Mouse (Mus musculus) midbrain, embryonic 11.5 days (tissue): ENCODE measurements at regions not wholly inside any gene's neighbourhood (a gene's known extent, or its start where the extent isn't known, plus 50 kb on each side); places are given as distances from the start of the nearest gene placed in this dataset.

ENCODE experiments used
- ATAC-seq: fragments of 200-750 bp; cut with Nextera tagmentation; 2 replicates; pipeline ENCODE4 v1.8.0; 2017; ENCODE audit warnings: moderate TSS enrichment, moderate library complexity; ENCODE audit not compliant: low FRiP score
- DNase-seq: peaks from one replicate; pipeline ENCODE4 v3.0.0; 2015; ENCODE audit warnings: low spot score; ENCODE audit errors: missing footprints
- H3K27ac ChIP-seq: fragments of 300-500 bp; sonication (generic); 2 replicates; pipeline ENCODE4 v1.5.1; 2014; ENCODE audit warnings: low read depth, low read length
- H3K27me3 ChIP-seq: fragments of 300-500 bp; sonication (generic); 2 replicates; pipeline ENCODE4 v1.6.1; 2014; ENCODE audit warnings: mild to moderate bottlenecking, low read length, moderate library complexity, mixed read lengths; ENCODE audit not compliant: control insufficient read depth, insufficient read depth
- H3K36me3 ChIP-seq: fragments of 300-500 bp; sonication (generic); 2 replicates; pipeline ENCODE4 v1.6.1; 2014; ENCODE audit warnings: mild to moderate bottlenecking, low read length, moderate library complexity, mixed read lengths; ENCODE audit not compliant: control insufficient read depth, insufficient read depth
- H3K4me1 ChIP-seq: fragments of 300-500 bp; sonication (generic); 2 replicates; pipeline ENCODE4 v1.6.1; 2014; ENCODE audit warnings: low read length; ENCODE audit not compliant: control insufficient read depth, insufficient read depth
- H3K4me2 ChIP-seq: fragments of 300-500 bp; sonication (generic); 2 replicates; pipeline ENCODE4 v1.6.1; 2014; ENCODE audit warnings: mild to moderate bottlenecking, moderate library complexity
- H3K4me3 ChIP-seq: fragments of 300-500 bp; sonication (generic); 2 replicates; pipeline ENCODE4 v1.5.1; 2014; ENCODE audit warnings: low read depth, low read length
- H3K9ac ChIP-seq: fragments of 300-500 bp; sonication (generic); 2 replicates; pipeline ENCODE4 v1.6.1; 2014; ENCODE audit warnings: low read length
- H3K9me3 ChIP-seq: fragments of 300-500 bp; sonication (generic); 2 replicates; pipeline ENCODE4 v1.6.1; 2016; ENCODE audit warnings: low read length; ENCODE audit not compliant: control insufficient read depth
- WGBS: fragments of 180-500 bp; shearing (Covaris S2); extraction: QIAGEN DNeasy Blood & Tissue Kit; methylation state at CpG from one replicate; pipeline ENCODE4 v1.1.7; 2014; 5-methylcytosine and 5-hydroxymethylcytosine counted together

DNA sequence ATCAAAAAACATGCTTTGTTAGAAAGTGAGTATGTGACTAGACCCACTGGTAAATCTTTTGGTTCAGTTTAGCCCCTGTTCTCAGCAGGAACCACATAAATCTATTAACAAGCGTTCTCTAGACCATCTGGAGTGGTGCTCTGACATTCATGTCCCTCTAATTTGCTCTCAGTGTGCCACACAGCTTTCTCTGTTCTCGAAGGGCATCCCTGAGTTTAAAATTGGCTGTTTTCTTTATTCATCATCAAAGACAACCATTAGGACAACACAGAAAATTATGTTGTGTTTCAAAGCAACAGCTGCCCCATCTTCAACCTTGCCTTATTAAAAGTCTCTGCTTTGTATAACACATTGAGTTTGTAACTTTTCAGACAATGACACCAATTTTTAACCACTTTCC lies 1124.1 kb downstream of the Stim2 start:
- no peak overlapping the region for H3K4me2 ChIP-seq
- no peak overlapping the region for H3K27ac ChIP-seq
- no peak overlapping the region for H3K4me3 ChIP-seq
- no peaks in the 10 kb centered on the region for H3K4me1 ChIP-seq
- no peak for DNase-seq
- H3K27me3 ChIP-seq, result no peaks in the 10 kb centered on the region
- H3K36me3 ChIP-seq, result no peaks in the 10 kb centered on the region
- no peak overlapping the region for H3K9ac ChIP-seq
- no peaks in the 10 kb centered on the region for H3K9me3 ChIP-seq
- no peak for ATAC-seq
- WGBS, result 55% methylated on average over 2 of the region's 2 CpGs

DNA sequence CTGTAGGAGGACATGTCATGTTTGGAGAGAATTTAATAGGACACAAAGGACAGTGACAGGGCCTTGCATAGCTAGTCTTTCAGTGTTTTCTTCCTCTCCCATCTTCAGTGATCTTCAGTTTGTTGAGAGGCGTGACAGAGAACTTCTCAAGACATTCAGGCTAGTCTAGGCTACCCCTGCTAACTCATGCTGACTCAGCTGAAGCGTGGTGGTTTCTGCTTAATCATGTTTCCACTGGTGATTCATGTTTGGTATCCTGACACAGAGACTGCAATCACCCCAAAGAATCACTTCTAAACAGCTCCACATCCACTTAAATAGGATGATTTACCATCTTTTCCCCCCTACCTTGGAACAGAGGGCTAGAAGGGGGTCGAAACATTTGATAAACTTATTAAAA lies 1136.0 kb downstream of the Stim2 start:
- ATAC-seq (no peak), DNase-seq (no peak)
- H3K9me3 ChIP-seq, result no peaks in the 10 kb centered on the region
- no peaks in the 10 kb centered on the region for H3K4me1 ChIP-seq
- no peaks in the 10 kb centered on the region for H3K36me3 ChIP-seq
- H3K4me3 ChIP-seq, result no peak overlapping the region
- no peaks in the 10 kb centered on the region for H3K27me3 ChIP-seq
- no peak overlapping the region for H3K4me2 ChIP-seq
- WGBS, result 80% methylated on average over 3 of the region's 3 CpGs
- H3K27ac ChIP-seq, result no peak overlapping the region
- H3K9ac ChIP-seq, result no peak overlapping the region

DNA sequence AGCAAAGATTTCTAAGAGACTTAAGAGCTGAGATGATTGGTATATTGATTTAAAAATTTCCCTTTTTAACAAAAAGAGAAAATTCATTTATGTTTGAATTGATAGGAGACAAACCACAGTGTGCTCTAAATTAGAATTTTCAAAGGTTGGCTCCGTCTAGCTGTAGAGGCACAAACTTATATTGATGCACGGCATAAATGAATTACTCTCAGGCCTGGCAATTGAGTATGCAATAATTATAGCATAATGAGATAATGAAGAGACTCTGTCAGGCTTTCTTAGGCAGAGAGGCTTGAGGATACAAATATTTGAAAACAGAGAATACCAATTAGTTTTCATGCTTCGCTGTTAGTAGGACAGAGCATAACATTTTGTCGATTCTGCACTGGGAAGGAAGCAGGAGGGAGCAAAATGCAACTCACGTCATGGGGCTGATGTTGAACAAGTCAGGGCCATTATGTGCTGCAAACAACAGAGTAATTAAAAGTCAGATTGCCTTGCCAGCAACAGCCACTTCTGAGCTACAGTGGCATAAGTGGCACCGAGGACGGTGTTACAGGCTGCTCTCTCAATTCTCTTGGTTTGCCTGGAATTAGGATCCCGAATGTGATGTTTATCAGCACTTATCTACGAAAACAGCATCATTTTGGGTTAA lies 1137.1 kb downstream of the Stim2 start:
- Histone ChIP-seq H3K27me3 (no peaks in the 10 kb centered on the region), H3K9ac (no peak overlapping the region), H3K27ac (no peak overlapping the region), H3K4me2 (no peak overlapping the region), H3K4me3 (no peak overlapping the region), H3K36me3 (no peaks in the 10 kb centered on the region), H3K4me1 (no peaks in the 10 kb centered on the region), H3K9me3 (no peaks in the 10 kb centered on the region)
- 76% methylated on average over 9 of the region's 9 CpGs for WGBS
- DNase-seq (no peak), ATAC-seq (peak; percentile 54; the same call in 1 of the 2 replicates)

DNA sequence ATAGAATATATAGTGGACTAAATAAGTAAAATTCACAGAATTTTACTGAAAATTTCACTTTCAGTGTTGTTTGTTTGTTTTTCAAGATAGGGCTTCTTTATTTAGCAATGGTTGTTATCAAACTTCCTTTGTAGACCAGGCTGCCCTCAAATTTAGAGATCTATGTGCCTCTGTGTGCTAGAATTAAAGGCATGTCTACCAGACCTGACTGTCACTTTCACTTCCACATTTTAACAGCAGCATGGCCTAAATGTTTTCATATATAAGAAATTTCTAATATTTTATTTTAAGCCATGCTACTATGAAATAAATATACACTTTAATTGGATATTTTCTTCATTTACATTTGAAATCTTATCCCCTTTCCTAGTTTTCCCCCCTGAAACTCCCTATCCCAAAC lies 1140.5 kb downstream of the Stim2 start:
- no peaks in the 10 kb centered on the region for H3K36me3 ChIP-seq
- DNase-seq (no peak), ATAC-seq (no peak)
- no peak overlapping the region for H3K9ac ChIP-seq
- H3K9me3 ChIP-seq, result no peaks in the 10 kb centered on the region
- no peaks in the 10 kb centered on the region for H3K27me3 ChIP-seq
- no peak overlapping the region for H3K4me3 ChIP-seq
- H3K4me1 ChIP-seq, result no peaks in the 10 kb centered on the region
- H3K4me2 ChIP-seq, result no peak overlapping the region
- no peak overlapping the region for H3K27ac ChIP-seq

DNA sequence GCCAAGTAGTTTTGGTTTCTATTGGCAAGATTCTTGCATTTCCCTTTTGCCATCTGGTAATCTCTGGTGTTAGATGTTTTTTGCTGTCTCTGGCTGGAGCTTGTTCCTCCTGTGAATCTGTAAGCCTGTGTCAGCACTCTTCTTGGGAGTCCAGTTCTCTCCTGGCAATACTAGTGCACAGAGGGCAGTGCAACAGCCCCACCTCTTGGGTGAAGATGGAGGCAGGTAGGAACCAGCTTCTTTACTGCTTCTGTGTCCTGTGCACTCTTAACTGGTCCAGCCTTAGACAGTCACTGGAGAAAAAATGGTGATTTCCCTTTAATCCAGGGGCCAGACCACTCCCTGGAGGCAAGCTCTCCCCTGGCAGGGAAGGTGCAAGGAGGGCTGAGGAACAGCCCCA lies 1149.1 kb downstream of the Stim2 start:
- no peak overlapping the region for H3K27ac ChIP-seq
- DNase-seq (no peak), ATAC-seq (no peak)

DNA sequence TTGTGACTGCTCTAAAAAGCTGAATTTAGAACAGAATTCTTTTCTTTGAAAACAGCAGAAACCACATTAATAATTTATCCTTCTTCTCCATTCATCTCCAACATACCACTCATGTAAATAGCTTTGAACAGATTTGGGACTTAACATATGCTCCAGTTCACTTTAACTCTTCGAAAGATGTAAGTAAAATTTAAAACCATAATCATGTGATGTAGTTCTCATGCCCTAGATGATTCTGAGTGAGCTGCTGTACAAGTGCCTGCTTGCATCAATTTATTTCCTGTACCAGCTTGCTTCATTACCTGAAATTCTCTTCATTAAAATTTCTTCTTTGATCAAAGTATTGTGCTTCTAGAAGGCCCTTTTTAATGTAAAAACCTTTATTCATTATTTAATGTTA lies 1176.5 kb downstream of the Stim2 start:
- H3K4me2 ChIP-seq, result no peak overlapping the region
- no peaks in the 10 kb centered on the region for H3K4me1 ChIP-seq
- H3K9ac ChIP-seq, result no peak overlapping the region
- no peaks in the 10 kb centered on the region for H3K27me3 ChIP-seq
- 77% methylated on average over 1 of the region's 1 CpGs for WGBS
- DNase-seq, result no peak
- no peak overlapping the region for H3K4me3 ChIP-seq
- no peaks in the 10 kb centered on the region for H3K9me3 ChIP-seq
- no peaks in the 10 kb centered on the region for H3K36me3 ChIP-seq
- ATAC-seq, result no peak
- H3K27ac ChIP-seq, result no peak overlapping the region

More for the DNA sequence above, 1149.1 kb downstream of the Stim2 start:
- no peaks in the 10 kb centered on the region for H3K4me1 ChIP-seq
- no peaks in the 10 kb centered on the region for H3K27me3 ChIP-seq
- H3K4me2 ChIP-seq, result no peak overlapping the region
- no peaks in the 10 kb centered on the region for H3K36me3 ChIP-seq
- no peak overlapping the region for H3K9ac ChIP-seq
- no peaks in the 10 kb centered on the region for H3K9me3 ChIP-seq
- H3K4me3 ChIP-seq, result no peak overlapping the region
